12 mouse cellular contexts compared by ENCODE assay signal in the genomic region with DNA sequence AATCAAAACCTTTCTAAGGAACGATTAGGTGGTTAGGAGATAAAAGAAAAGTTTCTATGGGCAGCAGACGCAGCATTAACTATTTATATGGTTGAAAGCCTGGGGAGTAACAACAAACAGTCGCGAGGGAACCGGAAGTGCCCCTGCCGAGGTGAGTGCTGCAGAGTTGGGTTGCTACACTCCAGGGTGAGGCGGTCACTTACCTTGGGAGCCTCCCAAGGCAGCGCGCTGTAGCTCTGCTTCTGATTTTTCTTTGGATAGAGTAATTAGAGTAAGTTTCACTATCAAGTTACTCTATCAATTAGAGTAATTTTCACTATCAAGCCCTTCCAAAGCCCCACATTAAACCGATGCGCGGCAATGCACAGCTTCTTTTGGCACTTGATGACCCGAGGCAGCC. TPM values are rescaled to one million over a fixed set of nuclear protein-coding genes. Genes with fewer than 3 reads are reported as not detected.
A peak's percentile ranks its signal among the peaks of the same experiment; 100 is the strongest.
DNase-seq lines count a peak whose midpoint lies in the region; ATAC-seq and TF ChIP-seq lines count a peak whose summit lies in the region.
"Had no signal": no experiment of that assay in that cellular context is flagged by ENCODE, and none has a peak within 500 bp of the region (broad histone marks: within the 10 kb centered on the region; RNA-seq: fewer than 3 reads in every experiment).

No protein-coding gene starts in this region.

- H3K4me3 ChIP-seq in heart, postnatal 0 days (ENCODE audit: low read depth, low read length) = peak overlapping the region; percentile 30
- H3K4me3 ChIP-seq in heart, adult 2 months = no peak overlapping the region
- no peak overlapping the region for H3K4me3 ChIP-seq in forebrain, postnatal 0 days (ENCODE audit: low read depth, low read length)
- no peak overlapping the region for H3K4me3 ChIP-seq in liver, embryonic 11.5 days (ENCODE audit: low read depth, low read length)
- H3K4me3 ChIP-seq: erythroblast, embryonic 14.5 days; myocyte had no signal

- H3K4me1 ChIP-seq in heart, postnatal 0 days (ENCODE audit: control insufficient read depth, insufficient read depth) = peaks cover 5% of the 10 kb centered on the region; the same call in 1 of the 2 replicates
- no peaks in the 10 kb centered on the region for H3K4me1 ChIP-seq in heart, adult 2 months (ENCODE audit: control insufficient read depth, insufficient read depth, low read length)
- no peaks in the 10 kb centered on the region for H3K4me1 ChIP-seq in forebrain, postnatal 0 days (ENCODE audit: insufficient read depth)
- no peaks in the 10 kb centered on the region for H3K4me1 ChIP-seq in liver, embryonic 11.5 days (replicated peaks; ENCODE audit: control insufficient read depth, insufficient read depth, low read length)

- H3K4me2 ChIP-seq in heart, postnatal 0 days (ENCODE audit: low read depth, low read length) = peak overlapping the region; percentile 58
- peak overlapping the region; percentile 17; the same call in 1 of the 2 replicates for H3K4me2 ChIP-seq in forebrain, postnatal 0 days (ENCODE audit: low read depth)
- peak overlapping the region; percentile 39 for H3K4me2 ChIP-seq in liver, embryonic 11.5 days

- DNase-seq in heart, postnatal 0 days (ENCODE audit: low spot score) = no peak
- DNase-seq in heart, adult 2 months = no peak
- peak; percentile 25 for DNase-seq in R1 (ENCODE audit: low read depth, low spot score)
- no peak for DNase-seq in forebrain, postnatal 0 days
- no peak for DNase-seq in liver, embryonic 11.5 days (ENCODE audit: low spot score)
- no peak for DNase-seq in retina, postnatal 1 day
- DNase-seq in gastrocnemius, adult 18-20 months (ENCODE audit: low spot score) = no peak
- no peak for DNase-seq in retina, embryonic 14.5 days (ENCODE audit: low spot score)

- TF ChIP-seq CTCF in heart, postnatal 0 days (IDR thresholded peaks at IDR 0.05; ENCODE audit: low read depth) = no peak
- TF ChIP-seq CTCF in heart, adult 2 months (IDR thresholded peaks at IDR 0.05) = no peak
- TF ChIP-seq CTCF in forebrain, postnatal 0 days (IDR thresholded peaks at IDR 0.05; ENCODE audit: low read depth) = no peak

- no peak for TF ChIP-seq EP300 in heart, postnatal 0 days (IDR thresholded peaks at IDR 0.05; ENCODE audit: low read depth)
- no peak for TF ChIP-seq EP300 in heart, adult 2 months (IDR thresholded peaks at IDR 0.05; ENCODE audit: insufficient read depth, low read depth, low read length)

- 0 out of 2 replicates have a peak, but pooled peaks cover 3% of the 10 kb centered on the region for H3K9me3 ChIP-seq in heart, postnatal 0 days (replicated peaks; ENCODE audit: control insufficient read depth, low read length)
- H3K9me3 ChIP-seq in forebrain, postnatal 0 days (ENCODE audit: low read length) = no peaks in the 10 kb centered on the region
- no peaks in the 10 kb centered on the region for H3K9me3 ChIP-seq in liver, embryonic 11.5 days (ENCODE audit: control insufficient read depth, low read length)

- 36% methylated on average over 13 of the region's 13 CpGs for WGBS in heart, postnatal 0 days
- 40% methylated on average over 13 of the region's 13 CpGs for WGBS in heart, adult 2 months
- WGBS in forebrain, postnatal 0 days = 48% methylated on average over 13 of the region's 13 CpGs
- 39% methylated on average over 13 of the region's 13 CpGs for WGBS in liver, embryonic 11.5 days

- H3K36me3 ChIP-seq in heart, postnatal 0 days (replicated peaks; ENCODE audit: control insufficient read depth, insufficient read depth, low read length) = no peaks in the 10 kb centered on the region
- no peaks in the 10 kb centered on the region for H3K36me3 ChIP-seq in heart, adult 2 months (ENCODE audit: control insufficient read depth, insufficient read depth, low read length)
- H3K36me3 ChIP-seq in forebrain, postnatal 0 days (ENCODE audit: insufficient read depth) = no peaks in the 10 kb centered on the region
- no peaks in the 10 kb centered on the region for H3K36me3 ChIP-seq in liver, embryonic 11.5 days (ENCODE audit: control insufficient read depth, insufficient read depth, low read length)

- intact Hi-C loops in heart, adult 2 months (cut with DNase I) = no loop called here

- H3K27me3 ChIP-seq in heart, postnatal 0 days (ENCODE audit: control insufficient read depth, insufficient read depth, low read length) = no peaks in the 10 kb centered on the region
- no peaks in the 10 kb centered on the region for H3K27me3 ChIP-seq in heart, adult 2 months (ENCODE audit: control insufficient read depth, insufficient read depth, low read length)
- H3K27me3 ChIP-seq in forebrain, postnatal 0 days (ENCODE audit: insufficient read depth, low read length) = no peaks in the 10 kb centered on the region
- no peaks in the 10 kb centered on the region for H3K27me3 ChIP-seq in liver, embryonic 11.5 days (replicated peaks; ENCODE audit: control insufficient read depth, insufficient read depth, low read length)

- no peak overlapping the region for H3K9ac ChIP-seq in heart, postnatal 0 days (replicated peaks; ENCODE audit: low read depth, low read length)
- no peak overlapping the region for H3K9ac ChIP-seq in heart, adult 2 months (ENCODE audit: low read depth, low read length)
- H3K9ac ChIP-seq in forebrain, postnatal 0 days = no peak overlapping the region
- H3K9ac ChIP-seq in liver, embryonic 11.5 days (ENCODE audit: low read depth, low read length) = no peak overlapping the region

- no peak overlapping the region for H3K27ac ChIP-seq in heart, postnatal 0 days (ENCODE audit: low read depth)
- H3K27ac ChIP-seq in heart, adult 2 months = no peak overlapping the region
- no peak overlapping the region for H3K27ac ChIP-seq in forebrain, postnatal 0 days (ENCODE audit: low read depth, low read length)
- H3K27ac ChIP-seq in liver, embryonic 11.5 days (ENCODE audit: low read depth, low read length) = no peak overlapping the region

- no peaks in the 10 kb centered on the region for H3K79me2 ChIP-seq in heart, adult 2 months (replicated peaks; ENCODE audit: control insufficient read depth, insufficient read depth, low read length)

- no peak for ATAC-seq in heart, postnatal 0 days (ENCODE audit: insufficient read depth, low read depth)
- no peak for ATAC-seq in forebrain, postnatal 0 days
- ATAC-seq in liver, embryonic 11.5 days (replicated peaks; ENCODE audit: low FRiP score) = no peak

- no peak for TF ChIP-seq POLR2A in heart, adult 2 months (IDR thresholded peaks at IDR 0.05; ENCODE audit: insufficient read depth, low read depth, low read length)

RNA-seq across cellular contexts. Expression of a gene that starts 25.7 kb away (rescaled TPM):
- not detected in 2 replicates for total RNA-seq in heart, postnatal 0 days (2014; rRNA removed; ENCODE audit: low replicate concordance)
- polyA plus RNA-seq in heart, postnatal 0 days (2015; fragmentation: Nextera tagmentation; extraction: Ambion mirVana) = not detected in 2 replicates
- not detected for total RNA-seq in heart, adult 2 months (2021)
- not detected in 2 replicates for polyA plus RNA-seq in heart, adult 2 months (2012; rRNA removed)
- total RNA-seq in forebrain, postnatal 0 days (2014; rRNA removed) = not detected in 2 replicates
- polyA plus RNA-seq in forebrain, postnatal 0 days (2015; fragmentation: Nextera tagmentation; extraction: Ambion mirVana) = not detected in 2 replicates
- polyA plus RNA-seq in liver, embryonic 11.5 days (2014; fragmentation: Nextera tagmentation; extraction: Ambion mirVana) = not detected in 2 replicates
- total RNA-seq in gastrocnemius, adult 18-20 months (2021) = not detected
- total RNA-seq: layer of hippocampus, postnatal 14 days had no signal
- polyA plus RNA-seq: erythroblast, embryonic 14.5 days; myocyte; thymus, postnatal 0 days had no signal
